Mouse (Mus musculus): ENCODE data around the gene Uhrf1bp1. TPM values are rescaled to one million over a fixed set of nuclear protein-coding genes. Genes with fewer than 3 reads are reported as not detected.

Uhrf1bp1 gene
- polyA plus RNA-seq, 1 experiment from 2014 or later, result 9.3 TPM

GRCm38 (mm10) chr17:27908206-27908887 lies 52.1 kb downstream of the Uhrf1bp1 start:
- no peak for DNase-seq (ENCODE audit: extremely low spot score, low spot score)
- Histone ChIP-seq H3K4me3 (peak overlapping the region; percentile 94), H3K9me3 (no peaks in the 10 kb centered on the region), H3K36me3 (replicated peaks) (peaks cover 32% of the 10 kb centered on the region), H3K27ac (peak overlapping the region; percentile 91), H3K4me1 (peaks cover 46% of the 10 kb centered on the region), H3K27me3 (ENCODE audit: poor library complexity, severe bottlenecking) (no peaks in the 10 kb centered on the region)
- under 1% methylated on average over 12 of the region's 12 CpGs for WGBS

- H3K9me3 ChIP-seq, result no peaks in the 10 kb centered on the region
- peak; percentile 86 for DNase-seq (ENCODE audit: extremely low spot score, low spot score)
- H3K36me3 ChIP-seq (replicated peaks), result peaks cover 32% of the 10 kb centered on the region
- peak within 1 kb of the TSS; percentile 94 for H3K4me3 ChIP-seq
- no peaks in the 10 kb centered on the region for H3K27me3 ChIP-seq (ENCODE audit: poor library complexity, severe bottlenecking)
- peaks cover 46% of the 10 kb centered on the region for H3K4me1 ChIP-seq
- WGBS, result under 1% methylated on average over 78 of the region's 78 CpGs
- peak within 1 kb of the TSS; percentile 91 for H3K27ac ChIP-seq
Observed at GRCm38 (mm10) chr17:27908888-27909621, 52.8 kb downstream of the Uhrf1bp1 start, which contains the start of gene Anks1. TSS of gene Anks1 (plus strand) at chr17:27909306.

GRCm38 (mm10) chr17:27909622-27910500 lies 53.6 kb downstream of the Uhrf1bp1 start, which contains the start of gene Taf11:
TSS of gene Taf11 (minus strand) at chr17:27909844.
- Histone ChIP-seq H3K36me3 (replicated peaks) (peaks cover 25% of the 10 kb centered on the region), H3K27me3 (ENCODE audit: poor library complexity, severe bottlenecking) (no peaks in the 10 kb centered on the region), H3K9me3 (no peaks in the 10 kb centered on the region), H3K27ac (peak within 1 kb of the TSS; percentile 91), H3K4me3 (peak within 1 kb of the TSS; percentile 94), H3K4me1 (peaks cover 46% of the 10 kb centered on the region)
- DNase-seq (ENCODE audit: extremely low spot score, low spot score), result no peak
- 1% methylated on average over 53 of the region's 53 CpGs for WGBS

GRCm38 (mm10) chr17:27911371-27911770 lies 55.1 kb downstream of the Uhrf1bp1 start:
- H3K4me3 ChIP-seq, result no peak overlapping the region
- H3K9me3 ChIP-seq, result no peaks in the 10 kb centered on the region
- DNase-seq (ENCODE audit: extremely low spot score, low spot score), result no peak
- H3K27ac ChIP-seq, result no peak overlapping the region
- peaks cover 15% of the 10 kb centered on the region for H3K36me3 ChIP-seq (replicated peaks)
- peaks cover 40% of the 10 kb centered on the region for H3K4me1 ChIP-seq
- H3K27me3 ChIP-seq (ENCODE audit: poor library complexity, severe bottlenecking), result no peaks in the 10 kb centered on the region
- 90% methylated on average over 7 of the region's 7 CpGs for WGBS

GRCm38 (mm10) chr17:27914742-27915141 lies 58.5 kb downstream of the Uhrf1bp1 start:
- 88% methylated on average over 4 of the region's 4 CpGs for WGBS
- no peaks in the 10 kb centered on the region for H3K27me3 ChIP-seq (ENCODE audit: poor library complexity, severe bottlenecking)
- H3K36me3 ChIP-seq (replicated peaks), result peaks cover 15% of the 10 kb centered on the region
- peaks cover 24% of the 10 kb centered on the region for H3K4me1 ChIP-seq
- H3K27ac ChIP-seq, result no peak overlapping the region
- no peak overlapping the region for H3K4me3 ChIP-seq
- H3K9me3 ChIP-seq, result no peaks in the 10 kb centered on the region
- no peak for DNase-seq (ENCODE audit: extremely low spot score, low spot score)

GRCm38 (mm10) chr17:27916366-27916765 lies 60.1 kb downstream of the Uhrf1bp1 start:
- H3K27me3 ChIP-seq (ENCODE audit: poor library complexity, severe bottlenecking), result no peaks in the 10 kb centered on the region
- no peak for DNase-seq (ENCODE audit: extremely low spot score, low spot score)
- no peak overlapping the region for H3K27ac ChIP-seq
- H3K4me3 ChIP-seq, result no peak overlapping the region
- 83% methylated on average over 4 of the region's 4 CpGs for WGBS
- H3K36me3 ChIP-seq (replicated peaks), result peaks cover 15% of the 10 kb centered on the region
- H3K9me3 ChIP-seq, result no peaks in the 10 kb centered on the region
- H3K4me1 ChIP-seq, result peaks cover 7% of the 10 kb centered on the region

GRCm38 (mm10) chr17:27920676-27921075 lies 64.4 kb downstream of the Uhrf1bp1 start:
- peaks cover 16% of the 10 kb centered on the region for H3K4me1 ChIP-seq
- 94% methylated on average over 4 of the region's 4 CpGs for WGBS
- H3K36me3 ChIP-seq (replicated peaks), result 0 out of 2 replicates have a peak, but pooled peaks cover 4% of the 10 kb centered on the region
- no peaks in the 10 kb centered on the region for H3K9me3 ChIP-seq
- DNase-seq (ENCODE audit: extremely low spot score, low spot score), result no peak
- H3K27me3 ChIP-seq (ENCODE audit: poor library complexity, severe bottlenecking), result no peaks in the 10 kb centered on the region
- no peak overlapping the region for H3K4me3 ChIP-seq
- no peak overlapping the region for H3K27ac ChIP-seq

- Histone ChIP-seq H3K27ac (no peak overlapping the region), H3K4me3 (no peak overlapping the region), H3K36me3 (replicated peaks) (0 out of 2 replicates have a peak, but pooled peaks cover 4% of the 10 kb centered on the region), H3K27me3 (ENCODE audit: poor library complexity, severe bottlenecking) (no peaks in the 10 kb centered on the region), H3K4me1 (peaks cover 16% of the 10 kb centered on the region), H3K9me3 (no peaks in the 10 kb centered on the region)
- DNase-seq (ENCODE audit: extremely low spot score, low spot score), result no peak
- WGBS, result 94% methylated on average over 11 of the region's 11 CpGs
Observed at GRCm38 (mm10) chr17:27922174-27922712, 66.0 kb downstream of the Uhrf1bp1 start.

GRCm38 (mm10) chr17:27925054-27925453 lies 68.8 kb downstream of the Uhrf1bp1 start:
- Histone ChIP-seq H3K27me3 (ENCODE audit: poor library complexity, severe bottlenecking) (no peaks in the 10 kb centered on the region), H3K27ac (no peak overlapping the region), H3K36me3 (replicated peaks) (peaks cover 4% of the 10 kb centered on the region; the same call in 1 of the 2 replicates), H3K9me3 (no peaks in the 10 kb centered on the region), H3K4me3 (no peak overlapping the region), H3K4me1 (peaks cover 12% of the 10 kb centered on the region)
- 91% methylated on average over 4 of the region's 4 CpGs for WGBS
- DNase-seq (ENCODE audit: extremely low spot score, low spot score), result no peak

- Histone ChIP-seq H3K4me1 (peaks cover 12% of the 10 kb centered on the region), H3K9me3 (no peaks in the 10 kb centered on the region), H3K4me3 (no peak overlapping the region), H3K27ac (no peak overlapping the region), H3K36me3 (replicated peaks) (peaks cover 4% of the 10 kb centered on the region; the same call in 1 of the 2 replicates), H3K27me3 (ENCODE audit: poor library complexity, severe bottlenecking) (no peaks in the 10 kb centered on the region)
- no peak for DNase-seq (ENCODE audit: extremely low spot score, low spot score)
- 76% methylated on average over 7 of the region's 7 CpGs for WGBS
Observed at GRCm38 (mm10) chr17:27925504-27925903, 69.3 kb downstream of the Uhrf1bp1 start.

GRCm38 (mm10) chr17:27930291-27930690 lies 74.0 kb downstream of the Uhrf1bp1 start:
- 90% methylated on average over 5 of the region's 5 CpGs for whole genome bisulfite sequencing

GRCm38 (mm10) chr17:27931826-27932225 lies 75.6 kb downstream of the Uhrf1bp1 start:
- Histone ChIP-seq H3K4me3 (no peak overlapping the region), H3K36me3 (replicated peaks) (peaks cover 2% of the 10 kb centered on the region; the same call in 1 of the 2 replicates), H3K4me1 (no peaks in the 10 kb centered on the region), H3K9me3 (no peaks in the 10 kb centered on the region), H3K27me3 (ENCODE audit: poor library complexity, severe bottlenecking) (no peaks in the 10 kb centered on the region), H3K27ac (no peak overlapping the region)
- no peak for DNase-seq (ENCODE audit: extremely low spot score, low spot score)
- 89% methylated on average over 4 of the region's 4 CpGs for WGBS

More at GRCm38 (mm10) chr17:27930291-27930690, 74.0 kb downstream of the Uhrf1bp1 start:
- peaks cover 2% of the 10 kb centered on the region; the same call in 1 of the 2 replicates for H3K36me3 ChIP-seq (replicated peaks)
- no peak overlapping the region for H3K27ac ChIP-seq
- peaks cover 1% of the 10 kb centered on the region for H3K4me1 ChIP-seq
- no peaks in the 10 kb centered on the region for H3K9me3 ChIP-seq
- H3K4me3 ChIP-seq, result no peak overlapping the region
- H3K27me3 ChIP-seq (ENCODE audit: poor library complexity, severe bottlenecking), result no peaks in the 10 kb centered on the region
- no peak for DNase-seq (ENCODE audit: extremely low spot score, low spot score)

Measured in forebrain, embryonic 10.5 days (tissue).